Mouse (Mus musculus) c-Kit-positive CD71-positive TER-119-positive erythroid progenitor cells, embryonic 14.5 days (primary cell): ENCODE results near the gene Tada2b.

Experiments used
- DNase-seq: peaks from one replicate; pipeline ENCODE4 v3.0.0-alpha.2; 2013; ENCODE audit warnings: low spot score

The Tada2b gene

DNA sequence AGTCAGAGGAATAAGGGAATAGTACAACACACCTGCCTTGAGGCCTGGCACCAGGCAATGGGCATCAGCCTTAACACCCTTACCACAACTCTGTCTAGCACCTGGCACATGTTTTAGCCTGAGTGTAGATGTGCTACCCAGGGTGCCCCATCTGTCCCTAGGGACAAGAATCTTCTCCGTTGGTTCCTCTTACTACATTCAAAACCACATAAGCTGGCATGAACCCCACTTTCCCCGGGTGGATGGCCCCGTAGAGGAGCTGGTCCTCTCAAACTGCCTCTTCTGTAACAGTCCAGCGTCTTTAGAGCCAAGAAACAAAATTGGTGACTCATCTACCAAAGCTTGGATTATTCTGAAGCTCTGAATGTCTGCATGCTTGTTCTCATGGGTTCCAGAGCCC is 3.7 kb downstream of the Tada2b start:
- no peak for DNase-seq

DNA sequence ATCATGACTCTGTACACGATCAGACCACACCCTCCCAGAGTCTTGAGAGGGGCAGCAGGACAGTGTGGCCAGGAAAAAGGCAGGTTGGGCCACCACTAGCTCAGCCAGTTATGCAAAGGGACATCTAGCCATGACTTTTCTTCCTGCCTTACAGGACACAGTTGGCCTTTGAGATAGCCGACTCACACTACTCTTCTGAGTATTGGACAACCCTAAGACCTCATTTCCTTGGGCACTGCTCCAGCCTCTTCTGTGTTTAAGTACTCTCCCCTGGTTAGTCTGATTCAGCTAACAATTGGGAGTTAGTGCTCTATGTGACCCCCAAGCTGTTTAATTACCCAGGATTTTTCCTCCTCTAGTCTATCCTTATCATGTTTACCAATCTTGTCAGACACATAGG is 4.3 kb downstream of the Tada2b start:
- DNase-seq: no peak

DNA sequence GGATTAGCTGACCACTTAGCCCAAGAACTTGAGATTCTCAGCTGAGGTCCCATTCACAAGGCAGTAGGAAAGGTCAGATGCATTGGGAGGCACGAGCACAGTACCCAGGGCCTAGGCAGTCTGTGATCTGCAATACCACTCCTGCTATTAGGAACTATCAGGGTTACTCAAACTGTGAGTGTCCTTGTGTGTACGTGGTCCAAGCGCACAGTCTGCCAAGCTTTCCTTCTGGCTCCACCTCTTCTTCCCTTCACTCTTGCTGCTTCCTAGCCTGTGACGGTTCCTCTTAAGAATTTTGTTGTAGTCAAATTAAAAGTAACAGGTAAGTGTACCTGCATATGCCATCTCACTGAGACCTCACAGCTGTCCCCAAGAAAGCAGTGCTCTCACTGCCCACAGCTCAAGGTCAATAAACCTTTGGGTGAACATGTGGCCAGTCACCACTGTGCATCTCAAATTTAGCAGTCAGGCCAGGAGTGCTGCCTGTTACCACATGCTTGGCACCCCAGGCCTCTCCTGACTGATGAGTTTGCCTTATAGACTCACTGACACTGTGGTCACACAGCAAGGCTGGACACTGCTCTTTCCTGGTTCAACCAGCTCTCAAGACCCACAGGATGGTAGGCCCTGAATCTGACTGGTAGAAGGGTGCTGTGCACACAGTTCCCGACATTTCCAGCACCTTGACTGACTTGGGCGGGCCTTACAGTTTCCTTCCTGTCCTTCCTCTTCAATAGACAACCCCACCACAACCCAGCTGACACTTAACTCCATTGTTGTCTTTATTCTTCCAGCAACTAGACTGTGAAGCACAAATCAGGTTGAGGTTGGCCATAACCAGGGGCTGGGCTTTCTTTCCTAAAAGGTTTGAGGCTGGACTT is 5.3 kb downstream of the Tada2b start:
- no peak for DNase-seq

DNA sequence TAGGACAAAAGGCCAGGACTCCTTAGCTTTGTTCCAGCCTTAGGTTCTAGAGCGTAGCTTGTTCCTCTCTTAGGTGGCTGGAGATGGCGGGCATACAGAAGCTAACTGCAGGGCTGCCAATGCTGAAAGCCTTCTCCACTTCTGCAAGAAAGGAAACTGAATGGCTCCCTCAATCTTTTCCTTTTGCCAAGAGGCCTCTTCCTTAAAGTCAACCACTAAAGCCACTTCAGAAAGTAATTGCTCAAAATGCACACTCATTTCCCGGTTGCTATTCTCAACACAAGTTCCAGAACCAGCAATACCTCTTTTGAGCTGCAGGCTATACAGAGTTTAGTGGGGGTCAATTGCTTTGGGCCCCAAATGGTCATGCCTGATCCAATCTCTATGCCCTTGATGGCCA is 6.6 kb downstream of the Tada2b start:
- no peak for DNase-seq

DNA sequence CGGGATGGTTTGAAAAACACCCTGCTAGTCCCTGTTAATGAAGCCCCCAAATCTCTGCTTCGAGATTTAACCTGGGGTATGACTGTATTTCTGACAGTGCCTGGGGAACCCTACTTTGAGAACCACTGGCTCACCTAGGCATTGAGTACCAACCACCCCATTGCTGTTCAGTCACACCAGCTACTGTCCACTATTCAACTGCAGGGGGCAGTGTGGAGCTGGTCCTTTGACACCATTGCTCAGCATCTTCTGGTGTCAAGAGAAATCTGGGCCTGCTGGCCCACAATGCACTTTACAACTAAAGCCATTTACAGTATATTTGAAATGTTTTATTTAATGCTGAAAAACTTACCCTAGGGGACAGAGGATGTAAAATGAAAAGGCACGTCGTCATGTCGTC is 9.8 kb downstream of the Tada2b start:
- peak; percentile 78 for DNase-seq

DNA sequence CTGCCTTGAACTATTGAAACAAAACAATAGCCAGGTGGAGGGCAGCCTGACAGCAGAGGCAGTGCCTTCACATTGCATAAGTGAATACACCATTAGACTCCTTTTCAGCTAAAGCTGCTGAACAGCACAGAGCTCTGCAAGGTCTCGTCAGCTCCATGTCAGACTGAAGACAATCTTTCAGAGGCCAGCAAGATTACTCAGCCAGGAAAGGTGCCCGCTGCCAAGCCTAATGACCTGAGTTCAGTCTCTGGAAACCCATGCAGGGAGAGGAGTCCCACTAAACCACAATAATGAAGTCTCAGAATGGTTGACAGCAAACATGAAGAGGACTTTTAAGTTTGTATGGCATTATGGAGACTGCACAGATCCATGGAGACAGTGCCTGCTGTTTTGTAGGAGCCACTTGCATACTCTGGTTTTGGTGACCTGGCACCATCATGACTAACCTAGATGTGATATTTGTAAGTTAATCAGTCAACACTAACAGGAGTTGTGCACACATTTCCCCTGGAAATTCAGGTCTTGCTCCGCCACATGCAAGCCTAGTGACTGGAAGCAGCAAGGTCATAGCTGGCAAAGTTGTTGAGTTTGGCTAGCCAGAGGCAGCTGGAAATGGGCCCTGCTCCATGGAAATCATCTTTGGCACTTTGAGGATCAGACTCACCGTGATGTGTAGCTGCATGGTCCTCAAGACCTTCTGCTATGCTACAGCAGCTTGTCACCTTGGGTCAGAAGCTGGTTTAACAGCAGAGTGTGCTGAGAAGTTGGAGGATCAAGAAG is 11.0 kb downstream of the Tada2b start:
- no peak for DNase-seq

DNA sequence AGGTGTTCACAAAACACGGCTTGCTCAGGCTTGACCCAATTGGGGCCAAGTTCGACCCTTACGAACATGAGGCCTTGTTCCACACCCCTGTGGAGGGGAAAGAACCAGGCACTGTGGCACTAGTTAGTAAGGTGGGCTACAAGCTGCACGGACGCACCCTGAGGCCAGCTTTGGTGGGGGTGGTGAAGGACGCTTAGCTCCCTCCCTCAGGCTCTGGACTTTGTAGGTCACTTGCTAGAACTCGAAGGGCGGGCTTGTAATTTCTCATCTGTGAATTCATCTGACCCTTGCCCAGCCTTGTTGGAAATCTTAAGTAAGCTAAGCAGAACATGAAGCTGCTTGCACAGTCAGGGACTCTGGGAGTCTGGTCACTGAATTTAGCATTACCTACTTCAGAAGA is 12.9 kb downstream of the Tada2b start:
- no peak for DNase-seq

DNA sequence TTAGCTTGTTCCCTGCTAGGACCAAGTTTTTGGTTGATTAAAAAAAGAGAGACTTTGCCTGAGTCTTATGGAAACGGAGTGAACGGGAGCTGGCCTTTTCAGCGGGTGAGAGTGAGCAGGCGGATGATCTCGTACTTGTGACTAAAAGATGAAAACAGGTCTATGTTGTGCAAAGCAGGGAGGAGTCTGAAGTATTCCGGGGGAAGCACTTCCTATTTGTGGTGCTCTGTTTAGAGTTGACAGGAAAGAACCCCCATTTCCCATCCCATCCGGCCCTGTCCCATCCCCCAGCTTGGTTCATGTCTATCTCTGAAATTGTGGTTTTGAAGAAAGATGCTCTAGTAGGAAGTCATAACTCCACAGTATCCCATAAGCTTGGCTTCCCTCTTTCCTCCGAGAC is 18.2 kb downstream of the Tada2b start:
- no peak for DNase-seq

DNA sequence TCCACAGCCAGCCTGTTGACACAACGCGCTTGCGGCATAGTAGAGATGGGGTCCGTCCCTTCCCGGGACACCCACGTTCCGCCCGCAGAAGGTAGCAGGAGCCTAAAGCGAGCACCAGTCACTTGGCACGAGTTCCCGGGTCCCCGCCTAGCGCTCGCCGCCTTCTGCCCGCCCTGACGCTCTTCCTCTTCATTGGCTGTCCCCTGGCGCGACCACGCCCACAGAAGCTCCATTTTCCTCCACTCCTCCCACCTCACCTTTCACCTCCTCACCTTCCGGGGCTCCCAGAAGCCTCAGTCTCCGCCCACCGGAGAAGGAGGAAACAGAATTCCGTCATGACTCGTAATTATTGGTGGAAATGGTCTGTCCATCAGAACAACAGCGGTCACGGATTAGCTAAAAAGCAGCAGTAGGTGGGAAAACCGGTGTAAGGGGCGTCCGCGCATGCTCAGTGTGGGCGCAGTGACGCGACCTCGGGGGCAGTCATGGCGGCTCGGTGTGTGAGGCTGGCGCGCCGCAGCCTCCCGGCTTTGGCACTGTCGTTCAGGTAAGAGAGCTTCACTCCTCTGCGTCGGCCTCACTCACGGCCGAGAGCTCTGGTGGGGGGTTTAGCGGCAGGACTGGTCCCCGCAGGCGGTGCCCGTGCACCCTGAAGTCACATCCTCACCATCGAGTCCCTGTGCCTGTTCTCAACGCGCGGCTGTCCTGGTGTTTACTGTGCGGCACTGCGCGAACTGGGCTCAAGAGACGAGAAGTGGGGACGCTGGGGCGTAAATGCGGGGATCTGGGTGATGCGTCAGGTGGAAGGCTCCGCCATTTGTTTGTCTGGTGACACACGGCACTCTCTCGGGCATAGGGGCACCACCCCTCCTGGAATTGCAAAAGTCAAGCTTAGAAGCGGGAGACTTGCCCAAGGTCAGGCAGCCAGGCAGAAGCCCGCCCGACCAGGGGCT is 19.1 kb downstream of the Tada2b start, which contains the start of gene Grpel1:
Gene Grpel1 (plus strand): TSS at position 290 of the 953 bp plus-strand sequence.
- peak; percentile 99 for DNase-seq

DNA sequence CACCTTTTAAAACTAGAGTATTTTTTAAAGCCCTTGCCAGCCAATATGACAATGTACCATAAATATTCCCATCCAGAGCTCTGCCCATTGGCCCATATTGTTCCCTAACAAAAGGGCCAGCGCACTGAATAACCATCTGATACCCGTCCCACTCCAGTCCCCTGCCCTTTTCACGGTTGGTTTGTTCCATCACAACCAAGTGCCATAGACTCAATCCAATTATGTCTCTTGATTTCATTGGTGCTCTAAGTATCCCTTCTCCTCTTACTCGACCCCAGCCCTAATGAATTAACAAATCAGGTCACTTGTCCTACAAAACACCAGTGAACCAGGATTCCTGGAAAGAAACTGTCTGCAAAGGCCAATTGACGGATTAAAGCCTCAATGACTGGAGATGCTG is 20.7 kb downstream of the Tada2b start:
- no peak for DNase-seq

DNA sequence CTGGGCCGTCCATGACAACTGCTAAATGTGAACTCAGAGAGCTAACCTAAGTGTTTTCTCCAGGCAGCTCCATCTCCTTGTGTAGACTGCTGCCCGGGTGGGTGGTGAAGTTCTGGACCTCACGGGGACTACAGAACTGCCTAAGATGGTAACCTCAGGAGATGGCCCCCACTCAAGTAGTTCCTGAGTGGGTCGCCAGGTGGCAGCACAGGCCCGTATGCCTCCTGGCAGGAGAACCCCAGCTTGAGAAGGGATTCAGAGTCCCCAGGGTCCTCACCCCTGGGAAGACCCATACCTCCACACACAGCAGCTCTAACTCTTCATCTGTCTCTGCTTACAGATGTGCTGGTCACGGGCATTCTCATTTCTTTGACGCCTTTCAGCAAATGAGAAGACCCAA is 21.3 kb downstream of the Tada2b start:
- DNase-seq: peak; percentile 71

DNA sequence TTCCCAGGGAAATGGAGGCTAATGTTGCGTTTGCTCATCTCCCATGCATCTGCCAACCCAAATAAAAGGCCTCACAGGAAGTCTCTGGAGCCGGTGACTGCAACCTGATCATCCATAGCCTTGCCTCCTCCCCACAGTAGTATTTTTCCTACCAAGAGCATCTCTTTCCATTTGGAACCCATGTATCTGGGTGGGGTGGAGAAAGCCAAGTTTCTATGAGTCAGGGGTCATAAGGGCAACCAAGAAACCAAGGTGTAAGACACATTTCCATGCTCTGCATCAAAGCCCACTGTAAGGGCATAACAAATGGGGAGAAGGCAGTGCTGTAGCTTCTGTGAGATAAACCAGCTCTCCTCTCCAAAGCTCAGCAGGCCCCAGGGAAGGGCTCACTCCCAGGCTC is 22.9 kb downstream of the Tada2b start:
- DNase-seq: no peak

DNA sequence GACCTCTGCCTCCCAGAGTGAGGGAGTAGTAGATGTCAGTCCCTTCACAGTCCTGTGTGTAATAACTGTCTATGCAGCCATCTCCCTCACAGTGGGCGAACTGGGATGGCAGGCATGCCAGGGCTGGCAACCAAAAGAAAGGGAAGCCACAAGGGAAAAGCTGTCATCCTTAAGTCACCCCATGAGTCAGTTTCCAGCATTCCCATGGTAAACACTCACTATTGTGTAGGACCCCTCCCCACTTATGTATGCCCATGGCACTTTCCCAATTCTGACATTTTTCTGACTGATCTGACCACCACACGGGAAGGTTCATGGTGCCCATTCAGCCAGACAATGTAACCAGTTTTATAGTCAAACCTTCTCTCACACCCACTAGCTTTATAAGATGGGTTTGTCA is 23.4 kb downstream of the Tada2b start:
- no peak for DNase-seq

DNA sequence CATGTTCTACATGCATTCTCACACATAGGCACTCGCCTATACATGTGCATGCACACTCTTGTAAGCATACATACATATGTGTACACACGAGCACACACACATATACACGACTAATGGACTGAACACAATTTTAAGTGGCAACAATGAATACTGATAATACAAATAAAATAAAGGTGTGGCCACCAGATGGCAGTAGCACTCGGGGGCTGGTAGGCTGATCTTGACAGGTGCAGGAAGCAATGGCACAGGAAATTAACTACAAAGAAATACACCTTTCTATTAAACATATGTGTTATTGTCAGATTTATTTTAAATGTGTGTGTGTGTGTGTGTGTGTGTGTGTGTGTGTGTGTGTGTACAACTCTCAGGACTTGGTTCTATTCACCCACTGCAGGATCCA is 25.2 kb downstream of the Tada2b start:
- peak; percentile 52 for DNase-seq

DNA sequence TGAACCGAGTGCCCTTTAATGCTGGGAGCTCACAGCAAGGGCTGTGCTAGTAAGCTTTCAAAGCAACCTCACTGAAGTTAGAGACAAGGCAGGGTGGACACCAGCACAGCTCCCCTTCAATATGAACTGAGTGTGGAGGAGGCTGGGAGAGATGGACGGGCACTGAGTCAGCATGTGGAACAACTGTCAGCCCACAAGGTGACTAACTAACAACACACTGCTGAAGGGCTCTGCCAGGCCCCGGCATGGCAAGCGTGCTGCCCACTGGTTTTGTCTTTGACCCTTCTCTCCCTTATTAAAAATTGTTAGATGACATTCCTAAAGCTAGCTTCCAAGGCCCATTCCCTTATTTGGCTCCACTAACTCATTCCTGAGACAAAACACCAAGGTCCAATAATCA is 26.4 kb downstream of the Tada2b start:
- DNase-seq: no peak

DNA sequence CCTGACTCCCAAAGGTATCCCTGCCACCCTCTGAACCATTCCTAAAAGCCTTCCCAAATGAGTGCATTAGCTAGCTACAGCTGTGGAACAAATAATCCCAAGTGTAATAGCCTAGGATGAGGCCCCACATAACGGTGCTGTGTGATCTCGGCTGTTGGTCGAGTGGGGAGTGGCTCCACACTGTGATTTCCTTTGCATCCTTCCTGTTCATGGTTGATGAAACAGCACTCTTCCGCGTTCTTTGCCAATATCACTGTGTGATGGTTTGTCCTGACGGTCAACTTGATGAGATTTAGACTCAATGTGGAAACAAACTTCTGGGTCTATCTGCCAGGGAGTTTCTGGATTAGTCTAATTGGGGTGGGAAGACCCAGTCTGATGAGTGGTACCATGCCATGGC is 31.3 kb downstream of the Tada2b start:
- no peak for DNase-seq

DNA sequence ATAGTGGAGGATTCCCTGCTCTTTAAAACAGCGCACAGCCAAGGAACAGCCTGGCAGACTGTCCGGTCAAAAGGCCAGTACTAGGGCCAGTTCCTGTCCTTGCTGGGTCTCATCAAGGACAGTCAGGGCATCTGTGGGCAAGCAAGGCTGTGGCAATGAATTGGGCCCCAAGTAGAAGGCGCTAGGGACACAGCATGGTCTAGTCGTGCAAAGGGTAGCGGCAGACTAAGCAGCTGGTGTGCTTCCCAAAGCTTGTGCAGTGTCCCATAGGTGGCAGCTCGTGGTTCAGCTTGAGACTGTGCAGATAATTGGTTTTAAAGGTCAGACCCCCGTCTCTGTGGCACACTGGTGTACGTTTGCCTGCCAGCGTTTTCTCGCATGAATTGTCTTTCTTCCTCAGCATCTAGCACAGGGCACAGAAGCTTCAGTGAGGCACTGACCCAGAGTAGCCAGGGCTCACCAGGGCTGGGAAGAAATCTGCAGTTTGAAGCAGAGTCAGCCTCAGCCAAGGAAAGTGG is 32.2 kb downstream of the Tada2b start:
- DNase-seq: no peak

DNA sequence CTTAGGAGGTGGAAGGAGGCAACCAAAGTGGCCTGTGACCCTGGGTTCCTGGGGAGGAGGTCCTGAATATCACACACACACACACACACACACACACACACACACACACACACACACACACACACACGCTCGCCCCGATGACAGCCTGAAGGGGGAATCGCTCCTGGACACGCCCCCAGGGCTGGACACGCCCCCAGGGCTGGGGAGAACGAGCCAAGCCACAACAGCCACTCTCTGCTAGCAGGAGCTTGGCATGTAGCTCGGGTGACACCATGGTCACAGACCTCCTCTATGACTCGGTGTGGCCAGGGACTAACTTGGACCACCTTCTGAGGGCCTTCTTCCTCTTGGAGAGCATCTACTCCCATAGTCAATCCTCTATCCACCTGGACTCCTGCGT is 33.0 kb downstream of the Tada2b start:
- no peak for DNase-seq

DNA sequence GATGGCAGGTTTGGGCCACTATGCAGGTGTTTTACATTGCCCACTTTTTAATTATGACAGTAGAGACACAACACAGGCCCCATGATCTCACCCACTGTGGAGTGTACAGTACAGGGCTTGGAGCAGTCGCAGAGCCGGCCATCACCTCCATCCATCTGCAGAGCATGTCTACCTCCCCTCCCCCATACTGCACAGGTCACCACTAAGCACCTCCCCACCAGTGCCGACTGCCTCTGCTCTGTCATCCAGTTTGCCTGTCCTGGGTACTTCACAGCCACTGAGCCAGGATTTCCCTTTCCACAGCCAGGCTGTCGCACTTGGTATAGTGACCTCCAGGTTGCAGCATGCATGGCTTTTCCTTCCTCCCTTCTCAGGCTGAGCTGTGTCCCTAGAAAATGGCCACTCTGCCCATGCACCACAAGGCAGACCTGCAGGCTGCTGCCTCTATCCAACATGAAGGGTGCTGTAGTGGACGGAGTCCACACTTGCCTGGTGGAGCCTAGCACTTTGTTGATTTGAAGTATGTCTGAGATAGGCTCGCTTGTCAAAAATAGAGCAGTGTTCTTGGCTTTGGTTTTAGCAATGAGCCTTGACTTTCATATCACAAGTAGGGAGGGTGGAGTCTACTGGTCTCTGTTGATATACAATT is 34.3 kb downstream of the Tada2b start:
- DNase-seq: no peak

DNA sequence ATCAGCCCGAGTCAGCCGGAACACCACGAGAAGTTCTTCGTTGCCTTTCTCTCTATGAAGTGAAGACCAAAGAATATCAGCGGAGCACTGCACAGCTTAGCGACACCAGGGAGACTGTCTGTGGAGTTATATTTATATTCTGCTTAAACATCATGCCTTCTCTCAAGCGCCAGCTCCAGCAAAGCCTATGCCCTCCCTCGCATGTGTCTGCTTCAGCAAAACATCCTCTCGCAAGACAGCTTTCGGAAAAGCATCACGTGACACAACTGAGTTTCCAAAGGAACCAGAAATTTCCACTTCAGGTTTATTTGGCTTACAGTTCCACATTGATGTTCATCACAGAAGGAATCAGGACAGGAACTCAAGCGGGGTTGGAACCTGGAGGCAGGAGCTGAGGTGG is 36.2 kb downstream of the Tada2b start:
- no peak for DNase-seq

DNA sequence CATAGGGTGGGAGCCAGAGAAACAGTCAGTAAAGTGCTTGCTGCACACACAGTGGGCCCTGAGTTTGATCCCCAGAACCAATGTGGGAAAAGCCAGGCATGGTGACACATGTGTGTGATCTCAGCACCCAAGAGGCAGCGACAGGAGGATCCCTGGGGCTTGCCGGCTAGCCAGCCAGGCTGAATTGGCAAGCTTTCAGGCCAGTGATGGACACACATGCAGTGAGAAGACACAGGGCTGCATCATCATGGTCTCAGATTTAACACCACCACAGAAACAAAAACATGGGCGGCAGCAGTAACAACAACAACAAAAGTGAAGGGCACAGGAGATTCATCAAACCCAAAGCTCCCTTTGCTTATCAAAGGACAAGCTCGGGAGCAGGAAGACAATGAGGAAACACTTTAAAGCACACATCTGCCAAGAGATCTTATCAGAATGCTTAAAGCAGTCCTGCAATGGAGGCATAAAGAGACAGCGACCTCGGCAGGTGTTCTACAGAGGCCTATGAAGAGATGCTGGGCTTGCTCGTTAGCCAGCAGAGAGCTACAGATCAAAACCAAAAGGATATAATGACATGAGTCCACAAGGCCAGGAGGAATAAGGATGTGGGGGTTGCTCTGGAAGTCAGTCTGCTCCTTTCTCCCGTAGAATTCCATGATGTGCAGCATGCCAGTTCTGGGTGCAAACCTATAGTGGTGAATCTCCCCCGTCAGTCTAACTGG is 37.8 kb downstream of the Tada2b start:
- no peak for DNase-seq
